Mouse (Mus musculus): ENCODE measurements around the gene Zfp931. TPM values are rescaled to one million over a fixed set of nuclear protein-coding genes. Genes with fewer than 3 reads are reported as not detected.
"Not testable (repeated sequence)": the region's sequence is repeated elsewhere in the genome, so short reads cannot be mapped to it uniquely, and the experiment has no call there.

Zfp931 gene
- polyA plus RNA-seq, 1 experiment = 0.60 TPM

GRCm38 (mm10) chr2:178019486-178019885 lies 58.8 kb downstream of the Zfp931 start:
- 79% methylated on average over 3 of the region's 3 CpGs for WGBS

More at GRCm38 (mm10) chr2:178019486-178019885, 58.8 kb downstream of the Zfp931 start:
- DNase-seq (ENCODE audit: low read depth, low spot score) = not testable (repeated sequence)

Other genes with a start within 250 kb of the Zfp931 start
- 3.5 and 7.5 TPM in 2 replicates for gene Gm14325, start 238.1 kb downstream of the Zfp931 start, polyA plus RNA-seq (2012; rRNA removed)
- 0.21 and 0.77 TPM in 2 replicates for gene Gm14327, start 181.4 kb downstream of the Zfp931 start, polyA plus RNA-seq (2012; rRNA removed)
- 0.25 TPM in 1 of 2 replicates, not detected in the other for gene Zfp972, start 152.9 kb downstream of the Zfp931 start, polyA plus RNA-seq (2012; rRNA removed)
- 1.3 and 2.1 TPM in 2 replicates for gene Gm14326, start 121.2 kb downstream of the Zfp931 start, polyA plus RNA-seq (2012; rRNA removed)
- 0.93 and 1.7 TPM in 2 replicates for gene Zfp971, start 55.2 kb downstream of the Zfp931 start, polyA plus RNA-seq (2012; rRNA removed)
- 0.16 and 0.27 TPM in 2 replicates for gene Phactr3, start 40.5 kb upstream of the Zfp931 start, polyA plus RNA-seq (2012; rRNA removed)

All from large intestine, adult 2 months (tissue).